Mouse (Mus musculus) C2C12 (cell line): Measurements from ENCODE around the gene Paqr7.

Source experiments
- CTCF ChIP-seq: IDR thresholded peaks from one replicate; pipeline ENCODE4 v1.5.1; 2011; ENCODE audit not compliant: control insufficient read depth, insufficient read depth, insufficient read length
- MAX ChIP-seq: IDR thresholded peaks from one replicate; pipeline ENCODE4 v1.6.1; 2011; ENCODE audit warnings: mild to moderate bottlenecking, control low read depth
- USF1 ChIP-seq: IDR thresholded peaks from one replicate; pipeline ENCODE4 v1.6.1; 2011; ENCODE audit warnings: low read depth, mild to moderate bottlenecking, control low read depth, moderate library complexity

GRCm38 (mm10) chr4:134558570-134559113 is 62.1 kb downstream of the Paqr7 start:
- TF ChIP-seq CTCF = no peak
- TF ChIP-seq MAX = no peak
- no peak for TF ChIP-seq USF1
